Mouse (Mus musculus): ENCODE results near the gene Asb17.

Asb17 gene

DNA sequence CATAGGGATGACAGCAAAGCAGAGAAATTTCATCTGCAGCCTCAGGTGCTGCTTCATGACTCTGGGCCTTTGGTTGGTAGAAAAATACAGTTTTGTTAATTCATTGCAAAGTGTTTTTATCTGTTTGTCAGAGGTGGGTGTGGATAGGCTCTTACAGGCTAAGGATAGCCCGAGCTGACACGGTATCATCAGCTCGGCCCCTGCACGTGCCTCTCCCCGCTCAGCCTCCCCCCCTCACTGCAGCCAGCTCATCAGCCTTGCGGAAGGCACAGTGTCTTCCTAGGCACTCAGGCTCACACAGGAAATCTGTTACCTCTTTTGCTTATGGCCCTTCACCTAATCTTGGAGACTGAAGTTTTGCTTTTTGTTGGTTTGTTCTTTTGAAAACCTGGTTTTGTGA lies 44.1 kb downstream of the Asb17 start:
- in situ Hi-C loops (cut with MboI, MseI): no loop called here

DNA sequence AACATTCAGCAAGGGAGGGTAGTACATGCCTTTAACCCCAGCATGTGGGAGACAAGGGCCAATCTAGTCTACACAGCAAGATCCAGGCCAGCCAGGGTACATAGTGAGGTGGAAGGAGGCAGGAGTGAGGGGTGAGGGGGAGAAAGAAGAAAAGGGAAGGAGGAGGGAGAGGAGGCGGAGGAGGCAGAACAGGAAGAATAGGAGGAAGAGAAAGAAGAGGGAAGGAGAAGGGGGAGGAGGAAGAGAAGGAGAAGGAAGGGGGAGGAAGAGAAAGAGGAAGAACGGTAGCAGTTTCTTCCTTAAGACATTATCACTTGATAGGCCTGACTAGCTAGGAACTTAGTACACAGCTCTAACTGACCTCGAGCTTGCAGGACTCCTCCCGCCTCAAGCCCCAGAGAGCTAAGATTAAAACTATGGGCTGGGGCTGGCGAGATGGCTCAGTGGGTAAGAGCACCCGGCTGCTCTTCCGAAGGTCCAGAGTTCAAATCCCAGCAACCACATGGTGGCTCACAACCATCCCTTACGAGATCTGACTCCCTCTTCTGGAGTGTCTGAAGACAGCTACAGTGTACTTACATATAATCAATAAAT lies 45.3 kb downstream of the Asb17 start:
- in situ Hi-C loops (cut with MboI, MseI): no loop called here

DNA sequence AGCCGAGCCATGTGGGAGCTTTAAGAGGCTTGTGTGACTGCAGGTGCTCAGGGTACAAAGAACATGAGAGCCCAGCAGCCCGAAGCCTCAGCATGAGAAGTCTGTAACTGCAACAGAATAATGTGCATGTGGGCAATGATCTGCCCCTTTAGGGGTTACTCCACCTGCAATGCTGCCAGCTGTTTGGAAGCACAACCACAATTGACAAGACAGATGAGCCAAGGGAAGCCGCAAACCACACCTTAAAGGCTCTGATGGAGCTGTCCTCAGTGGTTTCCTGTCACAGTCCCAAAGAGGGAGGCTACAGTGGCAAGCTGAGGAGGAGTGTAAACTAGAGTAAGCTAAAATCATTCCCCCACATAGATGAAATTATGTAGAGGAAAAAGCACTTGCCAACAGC lies 51.4 kb downstream of the Asb17 start:
- in situ Hi-C loops (cut with MboI, MseI): no loop called here

- in situ Hi-C loops (cut with MboI, MseI): no loop called here
Observed at GRCm38 (mm10) chr3:153897216-153897615, 53.2 kb downstream of the Asb17 start.

DNA sequence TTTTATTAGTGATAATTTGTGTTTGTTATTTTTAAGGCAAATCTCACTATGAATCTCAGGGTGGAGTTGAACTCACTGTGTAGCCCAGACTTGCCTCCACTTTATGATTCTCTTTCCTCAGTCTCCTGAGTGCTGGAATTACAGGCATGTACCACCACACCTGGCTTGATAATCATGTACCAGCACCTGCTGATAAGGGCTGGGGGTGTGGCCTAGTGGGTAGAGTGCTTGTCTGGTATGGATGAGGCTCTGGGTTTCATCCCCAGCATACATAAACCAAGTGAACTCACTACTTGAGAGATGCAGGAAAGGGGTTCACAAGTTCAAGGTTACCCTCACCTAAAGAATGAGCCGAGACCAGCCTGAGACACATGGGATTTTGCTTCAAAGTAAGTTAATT lies 57.9 kb downstream of the Asb17 start:
- in situ Hi-C loops (cut with MboI, MseI): loop anchor here (25.0 kb wide), 1 partner anchor 1690 kb away; the partner anchor contains the start of genes Dnajb4 and Fubp1

DNA sequence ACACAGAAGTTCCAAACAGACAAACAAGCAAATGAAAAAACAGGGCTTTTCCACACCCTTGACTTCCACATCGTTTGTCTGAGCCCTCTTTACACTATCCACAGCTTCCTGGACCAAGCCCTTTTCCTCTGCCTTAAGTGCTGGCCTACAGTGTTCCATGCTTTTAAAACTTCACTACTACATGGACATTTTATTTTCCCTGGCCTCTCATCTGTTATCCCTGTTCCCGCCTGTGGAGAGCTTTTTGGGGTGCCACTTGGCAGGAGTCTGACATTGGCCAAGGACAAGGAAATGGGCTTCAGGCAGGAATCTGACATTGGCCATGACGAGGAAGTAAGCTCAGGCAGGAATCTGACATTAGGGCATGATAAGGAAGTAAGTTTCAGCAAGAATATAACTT lies 58.6 kb downstream of the Asb17 start:
- in situ Hi-C loops (cut with MboI, MseI): loop anchor here (25.0 kb wide), 1 partner anchor 1690 kb away; the partner anchor contains the start of genes Dnajb4 and Fubp1

DNA sequence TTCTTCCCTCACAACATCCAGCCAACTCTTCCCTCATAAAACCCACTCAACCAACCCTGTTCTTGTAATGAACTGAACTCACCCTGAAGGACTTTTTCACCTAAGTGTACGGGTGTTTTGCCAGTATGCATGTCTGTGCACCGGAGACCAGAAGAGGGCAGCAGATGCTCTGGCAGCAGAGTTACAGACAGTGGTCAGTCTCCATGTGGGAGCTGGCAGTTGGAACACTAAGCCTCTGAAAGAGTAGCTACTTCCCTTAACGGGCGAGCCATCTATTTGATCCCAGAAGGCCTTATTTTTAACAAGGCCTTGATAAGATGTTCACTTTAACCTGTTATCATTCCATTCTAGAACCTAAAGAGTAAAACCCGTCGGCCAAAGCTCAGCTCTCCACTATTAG lies 60.6 kb downstream of the Asb17 start:
- in situ Hi-C loops (cut with MboI, MseI): loop anchor here (25.0 kb wide), 1 partner anchor 1692 kb away; the partner anchor contains the start of genes Dnajb4 and Fubp1

Measured in T-helper 2 cell (primary cell).